Mouse (Mus musculus) heart, embryonic 11.5 days (tissue): ENCODE measurements at regions not wholly inside any gene's neighbourhood (a gene's known extent, or its start where the extent isn't known, plus 50 kb on each side); places are given as distances from the start of the nearest gene placed in this dataset.

Experiments
- ATAC-seq: fragments of 200-750 bp; cut with Nextera tagmentation; replicated peaks from 2 replicates; pipeline ENCODE4 v1.8.0; 2017; ENCODE audit warnings: moderate library complexity; ENCODE audit not compliant: insufficient number of reproducible peaks, low FRiP score, low TSS enrichment
- H3K27ac ChIP-seq: fragments of 300-500 bp; sonication (generic); 2 replicates; pipeline ENCODE4 v1.5.1; 2014; ENCODE audit warnings: mild to moderate bottlenecking, low read depth, low read length
- H3K27me3 ChIP-seq: fragments of 300-500 bp; sonication (generic); 2 replicates; pipeline ENCODE4 v1.6.1; 2014; ENCODE audit warnings: mild to moderate bottlenecking, low read length, mixed read lengths; ENCODE audit not compliant: control insufficient read depth, insufficient read depth
- H3K36me3 ChIP-seq: fragments of 300-500 bp; sonication (generic); 2 replicates; pipeline ENCODE4 v1.6.1; 2014; ENCODE audit warnings: mild to moderate bottlenecking, low read length, moderate library complexity, mixed read lengths; ENCODE audit not compliant: control insufficient read depth, insufficient read depth
- H3K4me1 ChIP-seq: fragments of 300-500 bp; sonication (generic); 2 replicates; pipeline ENCODE4 v1.6.1; 2014; ENCODE audit warnings: low read length; ENCODE audit not compliant: control insufficient read depth, insufficient read depth
- H3K4me2 ChIP-seq: fragments of 300-500 bp; sonication (generic); 2 replicates; pipeline ENCODE4 v1.6.1; 2014; ENCODE audit warnings: mild to moderate bottlenecking, moderate library complexity
- H3K4me3 ChIP-seq: fragments of 300-500 bp; sonication (generic); 2 replicates; pipeline ENCODE4 v1.5.1; 2014; ENCODE audit warnings: low read depth, low read length
- H3K9ac ChIP-seq: fragments of 300-500 bp; sonication (generic); 2 replicates; pipeline ENCODE4 v1.6.1; 2014; ENCODE audit warnings: mild to moderate bottlenecking, low read depth, low read length, moderate library complexity
- H3K9me3 ChIP-seq: fragments of 300-500 bp; sonication (generic); replicated peaks from 2 replicates; pipeline ENCODE4 v1.6.1; 2016; ENCODE audit warnings: low read length; ENCODE audit not compliant: control insufficient read depth
- WGBS: fragments of 180-500 bp; shearing (Covaris S2); extraction: QIAGEN DNeasy Blood & Tissue Kit; methylation state at CpG from one replicate; pipeline ENCODE4 v1.1.7; 2014; ENCODE audit not compliant: insufficient replicate concordance; 5-methylcytosine and 5-hydroxymethylcytosine counted together

GRCm38 (mm10) chr17:15253785-15254184 is 122.9 kb downstream of the Dll1 start:
- no peak overlapping the region for H3K9ac ChIP-seq
- 82% methylated on average over 4 of the region's 4 CpGs for WGBS
- no peak overlapping the region for H3K4me3 ChIP-seq
- no peaks in the 10 kb centered on the region for H3K36me3 ChIP-seq
- H3K4me2 ChIP-seq: no peak overlapping the region
- H3K27me3 ChIP-seq: no peaks in the 10 kb centered on the region
- no peaks in the 10 kb centered on the region for H3K9me3 ChIP-seq
- no peaks in the 10 kb centered on the region for H3K4me1 ChIP-seq
- no peak overlapping the region for H3K27ac ChIP-seq
- ATAC-seq: no peak

- H3K27me3 ChIP-seq: no peaks in the 10 kb centered on the region
- H3K9me3 ChIP-seq: no peaks in the 10 kb centered on the region
- WGBS: 83% methylated on average over 1 of the region's 1 CpGs
- H3K36me3 ChIP-seq: no peaks in the 10 kb centered on the region
- H3K4me2 ChIP-seq: no peak overlapping the region
- no peak for ATAC-seq
- H3K27ac ChIP-seq: no peak overlapping the region
- H3K9ac ChIP-seq: no peak overlapping the region
- no peaks in the 10 kb centered on the region for H3K4me1 ChIP-seq
- no peak overlapping the region for H3K4me3 ChIP-seq
These were observed 123.4 kb downstream of the Dll1 start for GRCm38 (mm10) chr17:15253271-15253670.

- WGBS: 56% methylated on average over 2 of the region's 2 CpGs
- Histone ChIP-seq H3K27me3 (no peaks in the 10 kb centered on the region; the same call in 1 of the 2 replicates), H3K9me3 (no peaks in the 10 kb centered on the region)
These were observed 124.5 kb downstream of the Dll1 start for GRCm38 (mm10) chr17:15252187-15252586.

GRCm38 (mm10) chr17:15251641-15252040 is 125.0 kb downstream of the Dll1 start:
- Histone ChIP-seq H3K4me2 (no peak overlapping the region), H3K9ac (no peak overlapping the region), H3K36me3 (no peaks in the 10 kb centered on the region), H3K9me3 (no peaks in the 10 kb centered on the region), H3K4me1 (peaks cover 7% of the 10 kb centered on the region), H3K27me3 (no peaks in the 10 kb centered on the region; the same call in none of the 2 replicates), H3K4me3 (no peak overlapping the region), H3K27ac (no peak overlapping the region)
- WGBS: 64% methylated on average over 1 of the region's 1 CpGs
- ATAC-seq: no peak

More at GRCm38 (mm10) chr17:15252187-15252586, 124.5 kb downstream of the Dll1 start:
- Histone ChIP-seq H3K4me3 (no peak overlapping the region), H3K36me3 (no peaks in the 10 kb centered on the region), H3K27ac (no peak overlapping the region), H3K4me1 (peaks cover 7% of the 10 kb centered on the region), H3K4me2 (no peak overlapping the region), H3K9ac (no peak overlapping the region)
- ATAC-seq: no peak

GRCm38 (mm10) chr17:15248417-15248791 is 128.3 kb downstream of the Dll1 start:
- Histone ChIP-seq H3K4me3 (no peak overlapping the region), H3K4me1 (peaks cover 7% of the 10 kb centered on the region), H3K9ac (no peak overlapping the region; the same call in 1 of the 2 replicates), H3K27me3 (no peaks in the 10 kb centered on the region; the same call in none of the 2 replicates), H3K4me2 (no peak overlapping the region), H3K36me3 (no peaks in the 10 kb centered on the region), H3K27ac (no peak overlapping the region), H3K9me3 (no peaks in the 10 kb centered on the region)
- no peak for ATAC-seq
- 30% methylated on average over 4 of the region's 4 CpGs for WGBS

GRCm38 (mm10) chr17:15247546-15248416 is 128.9 kb downstream of the Dll1 start:
- no peak overlapping the region for H3K4me3 ChIP-seq
- no peaks in the 10 kb centered on the region for H3K36me3 ChIP-seq
- H3K27me3 ChIP-seq: no peaks in the 10 kb centered on the region; the same call in none of the 2 replicates
- H3K27ac ChIP-seq: no peak overlapping the region
- H3K9ac ChIP-seq: peak overlapping the region; percentile 39; the same call in 1 of the 2 replicates
- H3K4me2 ChIP-seq: peak overlapping the region; percentile 42
- WGBS: 4% methylated on average over 20 of the region's 20 CpGs
- no peaks in the 10 kb centered on the region for H3K9me3 ChIP-seq
- peak; percentile 55; the same call in 1 of the 2 replicates for ATAC-seq
- peaks cover 7% of the 10 kb centered on the region for H3K4me1 ChIP-seq

- Histone ChIP-seq H3K9ac (no peak overlapping the region), H3K4me3 (no peak overlapping the region), H3K4me1 (peaks cover 5% of the 10 kb centered on the region), H3K36me3 (no peaks in the 10 kb centered on the region), H3K27me3 (peaks cover 2% of the 10 kb centered on the region), H3K9me3 (no peaks in the 10 kb centered on the region), H3K4me2 (no peak overlapping the region), H3K27ac (no peak overlapping the region)
- 63% methylated on average over 6 of the region's 6 CpGs for WGBS
- ATAC-seq: no peak
These were observed 133.6 kb downstream of the Dll1 start for GRCm38 (mm10) chr17:15242976-15243635.

- H3K9me3 ChIP-seq: no peaks in the 10 kb centered on the region
- H3K4me2 ChIP-seq: no peak overlapping the region
- H3K27ac ChIP-seq: no peak overlapping the region
- no peaks in the 10 kb centered on the region for H3K4me1 ChIP-seq
- ATAC-seq: no peak
- no peaks in the 10 kb centered on the region for H3K36me3 ChIP-seq
- H3K27me3 ChIP-seq: peaks cover 2% of the 10 kb centered on the region
- H3K4me3 ChIP-seq: no peak overlapping the region
- no peak overlapping the region for H3K9ac ChIP-seq
- 73% methylated on average over 8 of the region's 8 CpGs for WGBS
These were observed 134.3 kb downstream of the Dll1 start for GRCm38 (mm10) chr17:15242356-15242755.
